Mouse (Mus musculus) brown adipose tissue, adult 24 weeks (tissue): Measurements from ENCODE around the gene Ccdc39. TPM values are rescaled to one million over a fixed set of nuclear protein-coding genes. Genes with fewer than 3 reads are reported as not detected.

Source experiments
- H3K27ac ChIP-seq: fragments of 200-500 bp; replicated peaks from 2 replicates; pipeline ENCODE4 v1.5.1; 2012; ENCODE audit warnings: low read depth, mild to moderate bottlenecking, low read length
- H3K4me1 ChIP-seq: fragments of 200-500 bp; 2 replicates; pipeline ENCODE4 v1.6.1; 2012; ENCODE audit warnings: low read length, mixed read lengths; ENCODE audit not compliant: control insufficient read depth, insufficient read depth, insufficient read length
- H3K4me3 ChIP-seq: fragments of 200-500 bp; 2 replicates; pipeline ENCODE4 v1.5.1; 2012; ENCODE audit warnings: low read depth, mild to moderate bottlenecking, low read length, moderate library complexity; ENCODE audit not compliant: insufficient read depth
- polyA plus RNA-seq: library from polyadenylated mRNA; stranded (reverse); fragments of >200 nt; gene quantifications from 2 replicates; pipeline ENCODE4 v1.2.4, GENCODE M21; 2012; ENCODE audit not compliant: missing spikeins, insufficient read depth, insufficient read length

The Ccdc39 gene
- not detected in 2 replicates for polyA plus RNA-seq

DNA sequence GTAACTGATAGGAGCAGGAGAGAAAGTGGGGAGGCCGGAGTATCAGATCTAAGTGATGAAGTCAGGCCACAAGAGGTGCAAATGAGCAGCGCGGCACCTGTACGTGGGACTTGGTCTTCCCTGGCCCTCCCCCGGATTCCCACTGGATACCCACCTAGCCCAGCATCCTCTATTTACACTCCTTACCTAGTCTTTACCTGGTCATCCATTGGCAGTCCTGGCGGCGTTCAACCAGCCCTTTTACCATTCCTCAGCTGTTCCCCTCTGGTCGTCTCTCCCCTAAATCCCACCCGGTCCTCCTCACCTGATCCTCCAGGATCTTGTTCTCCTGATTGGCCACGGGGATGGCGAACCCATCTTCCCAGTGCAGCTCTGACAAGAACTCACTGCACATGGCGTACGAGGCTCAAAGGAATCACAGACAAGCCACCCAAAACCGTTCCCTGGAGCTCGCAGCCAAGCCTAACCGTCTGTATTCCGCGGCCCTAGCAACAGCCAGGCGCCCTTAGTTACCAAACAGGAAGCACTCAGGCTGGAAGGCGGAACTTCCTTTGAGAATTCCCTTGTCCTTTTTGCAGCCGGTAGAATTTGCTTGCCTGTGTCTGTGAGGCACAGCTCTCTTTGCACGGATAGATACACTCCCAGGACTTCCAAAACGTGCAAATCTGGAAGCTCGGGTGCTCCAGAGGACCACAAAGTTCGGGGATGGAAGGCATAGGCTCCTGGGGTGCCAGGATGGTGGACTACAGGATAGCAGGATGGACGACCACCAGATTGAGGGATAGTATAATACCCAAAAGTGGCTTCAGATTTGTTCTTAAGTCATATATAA, at the start of gene Ccdc39:
Gene Ccdc39 (minus strand): TSS at position 510 of the 832 bp plus-strand sequence.
- Histone ChIP-seq H3K4me3 (peak within 1 kb of the TSS; percentile 61), H3K4me1 (peaks cover 5% of the 10 kb centered on the region; the same call in 1 of the 2 replicates), H3K27ac (no peak within 1 kb of the TSS)

DNA sequence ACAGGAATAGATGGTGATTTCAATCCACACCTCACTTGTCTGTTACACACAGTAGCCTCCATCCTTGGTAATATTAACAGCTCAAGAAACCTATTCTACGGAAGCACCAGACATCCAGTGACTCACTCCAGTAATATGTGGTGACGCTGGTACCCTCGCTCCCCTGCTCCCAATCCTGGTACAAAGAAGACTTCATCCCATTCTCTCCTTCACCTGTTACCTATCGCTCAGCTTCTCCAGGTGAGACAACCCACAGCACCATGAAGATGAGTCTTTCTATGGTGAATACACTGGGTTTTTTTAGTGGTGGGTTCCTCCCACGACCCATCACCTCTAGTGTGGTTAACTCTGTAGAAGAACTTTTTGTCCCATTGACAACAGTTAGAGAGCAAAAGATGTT, 49.3 kb upstream of the Ccdc39 start:
- no peak overlapping the region for H3K4me3 ChIP-seq
- H3K4me1 ChIP-seq: no peaks in the 10 kb centered on the region
- H3K27ac ChIP-seq: no peak overlapping the region

DNA sequence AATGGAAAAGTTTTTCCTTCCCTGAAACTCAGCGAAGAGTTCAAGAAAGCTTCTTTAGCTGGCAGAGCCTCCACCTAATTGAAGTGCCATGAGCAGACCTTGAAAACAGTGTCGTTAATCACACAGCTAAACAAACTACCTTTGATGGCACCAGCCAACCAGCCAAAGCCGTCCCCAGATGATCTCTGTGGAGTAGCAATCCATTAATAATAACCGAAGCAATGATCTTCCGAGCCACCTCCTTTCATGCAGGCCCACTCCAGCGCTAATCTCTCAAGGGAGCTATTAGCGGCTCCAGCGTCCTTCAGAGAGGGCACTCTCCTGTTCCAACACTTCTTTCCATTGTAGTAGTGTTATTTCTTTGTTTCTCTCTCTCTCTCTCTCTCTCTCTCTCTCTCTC, 43.3 kb upstream of the Ccdc39 start:
- no peak overlapping the region for H3K27ac ChIP-seq
- no peaks in the 10 kb centered on the region for H3K4me1 ChIP-seq
- no peak overlapping the region for H3K4me3 ChIP-seq

DNA sequence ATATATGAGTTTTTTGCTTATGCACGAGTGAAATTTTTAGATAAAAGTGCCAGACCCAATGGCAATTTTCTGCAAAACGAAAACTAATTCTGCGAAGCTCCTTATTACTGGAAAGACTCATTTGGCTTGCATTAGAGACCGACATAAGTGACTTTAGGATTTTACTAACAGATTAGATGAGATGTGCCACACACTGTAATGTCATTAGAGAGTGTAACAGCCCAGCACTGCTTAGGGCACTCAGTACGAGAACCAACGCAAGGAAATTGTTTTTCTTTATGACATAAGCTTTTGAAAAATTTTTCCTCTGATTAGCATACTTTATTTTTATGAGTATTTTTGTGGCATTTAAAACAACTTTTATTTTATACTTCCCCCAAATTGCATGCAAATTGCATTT, 39.0 kb upstream of the Ccdc39 start:
- no peak overlapping the region for H3K27ac ChIP-seq
- H3K4me1 ChIP-seq: no peaks in the 10 kb centered on the region
- H3K4me3 ChIP-seq: no peak overlapping the region

DNA sequence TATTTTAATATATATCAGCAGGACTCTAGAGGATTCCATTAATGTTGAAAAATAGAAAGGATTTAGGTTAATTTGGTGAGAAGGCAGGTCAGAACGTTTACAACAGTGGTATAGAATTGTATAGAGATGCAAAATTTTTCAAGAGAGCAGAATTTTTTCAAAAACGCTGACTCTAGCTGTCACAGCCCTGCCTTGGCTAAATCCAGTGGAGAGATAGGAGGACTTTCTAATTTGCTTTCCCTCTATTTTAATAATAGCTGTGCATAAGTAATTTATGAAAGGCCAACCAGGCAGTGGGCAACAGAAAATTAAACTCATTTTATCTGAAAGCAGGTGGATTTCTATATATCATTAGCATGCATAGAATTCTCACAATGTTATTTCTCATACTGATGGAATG, 38.6 kb upstream of the Ccdc39 start:
- H3K4me1 ChIP-seq: no peaks in the 10 kb centered on the region
- no peak overlapping the region for H3K27ac ChIP-seq
- H3K4me3 ChIP-seq: no peak overlapping the region

DNA sequence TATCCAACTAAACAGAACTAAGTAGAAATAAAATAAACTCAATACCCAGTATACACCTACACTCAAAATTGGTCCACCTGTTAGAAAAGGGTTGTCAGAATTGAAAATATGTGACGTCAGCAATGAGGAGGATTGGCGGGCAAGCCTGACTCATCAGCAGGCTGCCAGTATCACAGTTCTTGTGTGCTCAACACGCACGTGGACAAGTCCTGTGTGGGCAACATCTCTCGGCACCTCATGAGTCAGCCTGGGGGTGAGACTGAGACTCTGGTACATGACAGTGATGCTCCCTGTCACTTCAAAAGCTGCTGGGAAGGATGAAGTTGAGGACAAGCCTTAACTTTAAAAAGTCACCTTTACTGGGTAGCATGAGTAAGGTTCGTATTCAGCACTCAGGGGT, 34.6 kb upstream of the Ccdc39 start:
- H3K27ac ChIP-seq: no peak overlapping the region
- no peak overlapping the region for H3K4me3 ChIP-seq
- H3K4me1 ChIP-seq: no peaks in the 10 kb centered on the region

DNA sequence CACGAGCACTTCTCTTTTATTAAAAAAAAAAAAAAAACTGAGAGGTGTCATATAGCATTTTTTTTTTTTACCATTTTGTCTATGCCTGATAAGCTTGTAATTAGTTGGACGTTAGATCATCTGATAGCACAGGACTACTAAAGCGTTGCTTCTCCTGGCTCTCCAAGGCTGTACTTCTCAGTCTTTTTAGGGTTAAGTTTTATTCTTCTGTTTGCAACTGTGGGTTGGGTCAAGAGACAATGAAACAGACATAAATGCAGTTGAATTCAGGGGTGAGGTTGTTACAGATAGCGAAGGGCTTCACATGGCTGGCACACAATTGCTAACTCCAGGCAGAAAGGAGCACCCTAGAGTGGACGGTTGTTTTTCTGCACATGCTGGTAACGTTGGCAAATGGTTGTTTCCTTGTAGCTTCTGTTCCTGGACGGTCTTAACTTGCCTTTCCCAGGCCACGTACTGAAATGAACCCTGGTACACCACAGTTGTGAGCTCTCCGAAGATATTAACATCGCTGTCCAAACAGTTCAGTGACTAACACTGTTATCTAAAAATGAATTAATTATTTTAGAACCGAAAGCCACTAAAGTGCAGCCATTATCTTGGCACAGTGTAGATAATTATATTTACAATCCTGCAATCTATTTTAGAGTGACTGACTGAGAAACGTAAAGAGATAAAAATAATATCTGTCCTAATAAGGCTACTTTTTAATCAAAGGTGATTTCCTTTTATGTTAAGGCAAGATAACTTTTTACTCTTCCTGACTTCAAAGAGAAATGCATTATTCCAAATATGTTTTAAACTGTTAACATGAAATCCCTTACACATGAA, 30.6 kb upstream of the Ccdc39 start:
- Histone ChIP-seq H3K4me3 (no peak overlapping the region), H3K27ac (no peak overlapping the region), H3K4me1 (no peaks in the 10 kb centered on the region)

DNA sequence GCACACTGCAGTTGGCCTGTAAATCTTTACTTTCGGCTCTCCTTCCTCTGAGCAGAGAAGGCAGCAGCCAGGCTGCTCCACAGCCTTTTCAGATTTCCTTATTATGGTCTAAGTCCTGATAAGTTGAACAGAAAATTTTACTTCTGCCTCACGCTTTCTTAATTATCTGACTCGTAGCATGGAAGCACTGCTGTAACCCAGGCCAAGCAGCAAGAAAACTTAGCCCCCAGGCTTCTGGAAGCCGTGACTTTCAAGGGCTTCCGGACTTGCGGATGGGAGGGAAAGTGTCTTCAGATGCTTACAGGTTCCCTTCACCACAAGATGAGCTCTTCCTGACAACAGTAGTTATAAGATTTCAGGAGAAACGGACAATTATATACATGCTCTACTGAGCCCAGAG, 29.7 kb upstream of the Ccdc39 start:
- no peak overlapping the region for H3K4me3 ChIP-seq
- H3K27ac ChIP-seq: no peak overlapping the region
- no peaks in the 10 kb centered on the region for H3K4me1 ChIP-seq

DNA sequence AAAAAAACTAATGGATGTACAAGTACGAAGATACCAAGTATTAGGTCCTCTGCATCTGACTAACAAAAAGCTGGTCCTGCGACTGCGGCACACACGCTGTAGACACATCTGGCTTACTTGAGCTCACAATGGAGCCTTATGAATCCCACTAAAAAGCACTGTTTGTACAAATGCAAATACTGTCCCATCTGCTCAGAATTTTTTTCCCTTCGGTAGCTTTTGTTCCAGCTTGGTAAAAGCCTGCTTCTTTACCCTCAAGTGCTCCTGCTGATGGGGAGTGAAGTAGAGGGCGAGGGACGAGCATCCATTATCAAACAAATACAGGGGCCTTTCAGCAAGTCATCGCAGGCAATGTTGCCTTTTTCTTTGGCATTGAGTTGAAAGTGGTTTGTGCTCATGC, 29.3 kb upstream of the Ccdc39 start:
- Histone ChIP-seq H3K27ac (no peak overlapping the region), H3K4me3 (no peak overlapping the region), H3K4me1 (no peaks in the 10 kb centered on the region)

DNA sequence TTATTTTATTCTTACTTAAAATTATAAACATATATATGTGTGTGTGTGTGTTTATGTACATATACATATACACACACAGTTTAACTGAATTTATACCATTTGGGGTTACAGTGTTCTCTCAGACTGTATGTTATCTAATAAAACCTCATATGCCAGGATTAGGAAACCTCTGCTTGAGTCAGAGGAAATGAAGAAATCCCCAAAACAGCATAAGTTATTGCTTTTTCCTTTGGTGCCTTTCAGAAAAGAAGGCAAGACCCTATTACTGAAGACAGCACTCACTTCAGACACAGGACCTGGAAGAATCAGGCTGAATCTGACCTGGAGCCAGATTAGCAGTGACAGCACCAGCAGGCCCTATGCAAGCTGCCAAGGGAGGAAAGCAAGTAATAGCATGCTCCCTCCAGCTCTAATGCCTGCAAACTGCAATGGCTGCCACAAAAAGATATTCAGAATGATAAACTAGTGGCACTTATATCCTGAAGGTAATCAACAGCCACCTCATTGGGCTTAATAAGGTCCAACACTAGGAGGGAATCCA, 20.0 kb upstream of the Ccdc39 start:
- no peak overlapping the region for H3K27ac ChIP-seq
- no peak overlapping the region for H3K4me3 ChIP-seq
- H3K4me1 ChIP-seq: no peaks in the 10 kb centered on the region

DNA sequence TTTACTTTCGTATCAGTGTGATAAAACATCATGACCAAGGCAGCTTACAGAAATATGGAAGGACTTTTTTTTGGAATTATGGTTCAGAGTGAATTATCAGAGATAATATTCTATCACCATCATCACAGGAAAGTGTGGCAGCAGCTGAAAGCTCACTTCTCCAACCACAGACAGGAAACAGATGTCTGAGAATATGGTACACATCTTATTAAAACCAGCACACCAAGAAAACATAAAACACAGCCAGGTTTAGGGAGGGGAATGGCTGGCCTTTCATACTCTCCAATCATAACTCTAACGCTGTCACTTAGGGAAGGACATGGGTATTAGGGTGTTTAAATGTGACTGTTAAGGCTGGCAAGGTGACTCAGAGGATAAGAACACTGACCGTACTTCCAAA, 14.8 kb upstream of the Ccdc39 start:
- no peaks in the 10 kb centered on the region for H3K4me1 ChIP-seq
- H3K4me3 ChIP-seq: no peak overlapping the region
- H3K27ac ChIP-seq: no peak overlapping the region

DNA sequence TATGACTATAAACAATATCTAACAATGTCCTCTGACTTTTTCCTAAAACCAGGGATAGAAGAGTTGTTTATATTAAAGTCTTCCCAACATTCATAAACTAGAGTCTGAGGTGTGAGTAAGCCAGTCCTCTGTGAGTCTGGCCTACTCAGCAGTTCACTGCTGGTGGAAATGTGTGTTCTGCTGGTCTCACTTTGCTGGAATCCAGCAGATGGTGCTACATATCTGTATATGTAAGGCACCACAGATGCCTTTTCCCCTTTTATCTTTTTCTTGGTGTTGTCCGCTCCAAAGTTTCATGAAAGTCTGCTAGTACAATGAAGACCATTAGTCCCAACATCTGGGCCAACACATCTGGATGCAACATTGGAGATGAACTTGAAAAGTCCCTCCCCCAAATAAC, 9.0 kb upstream of the Ccdc39 start:
- H3K27ac ChIP-seq: no peak overlapping the region
- H3K4me3 ChIP-seq: no peak overlapping the region
- no peaks in the 10 kb centered on the region for H3K4me1 ChIP-seq

DNA sequence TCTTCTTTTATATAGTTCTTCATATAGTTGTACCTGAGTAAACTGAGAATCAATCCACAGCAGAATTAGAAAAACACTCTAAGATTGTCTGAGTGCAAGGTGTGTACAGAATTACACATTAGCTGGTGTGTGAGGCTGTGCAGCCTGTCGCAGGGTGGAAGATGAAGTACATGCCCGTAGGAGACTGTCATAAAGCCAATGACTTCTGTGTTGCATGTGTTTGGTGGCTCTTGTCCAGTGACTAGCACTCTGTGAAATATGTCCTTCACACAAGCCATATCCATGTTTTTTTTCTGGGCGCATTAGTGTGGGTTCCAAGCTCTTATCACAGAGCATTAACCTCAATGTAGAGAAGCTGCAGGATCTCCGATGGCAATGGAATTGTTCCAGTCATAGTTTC, 6.7 kb upstream of the Ccdc39 start:
- no peak overlapping the region for H3K4me3 ChIP-seq
- no peak overlapping the region for H3K27ac ChIP-seq
- H3K4me1 ChIP-seq: no peaks in the 10 kb centered on the region

DNA sequence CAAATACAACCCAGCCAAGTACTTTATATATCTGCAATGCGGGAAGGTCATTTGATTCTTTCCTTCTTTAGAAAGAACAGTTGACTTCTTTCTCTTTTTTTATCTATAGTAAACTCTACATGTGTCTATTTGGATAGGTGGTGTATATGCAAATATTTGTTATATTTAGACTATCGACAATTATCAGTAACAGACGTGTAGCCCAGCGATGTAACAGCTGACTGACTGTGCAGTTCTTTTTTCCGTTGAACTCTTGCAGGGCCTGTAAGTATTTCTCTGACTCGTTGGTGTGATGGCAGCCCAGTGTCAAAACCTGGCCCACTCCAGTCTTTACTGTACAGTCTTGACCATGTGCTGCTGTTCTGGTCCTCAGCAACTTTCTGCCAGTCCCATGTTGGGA, 2.5 kb upstream of the Ccdc39 start:
- Histone ChIP-seq H3K4me1 (peaks cover 5% of the 10 kb centered on the region; the same call in 1 of the 2 replicates), H3K27ac (no peak overlapping the region), H3K4me3 (no peak overlapping the region)

DNA sequence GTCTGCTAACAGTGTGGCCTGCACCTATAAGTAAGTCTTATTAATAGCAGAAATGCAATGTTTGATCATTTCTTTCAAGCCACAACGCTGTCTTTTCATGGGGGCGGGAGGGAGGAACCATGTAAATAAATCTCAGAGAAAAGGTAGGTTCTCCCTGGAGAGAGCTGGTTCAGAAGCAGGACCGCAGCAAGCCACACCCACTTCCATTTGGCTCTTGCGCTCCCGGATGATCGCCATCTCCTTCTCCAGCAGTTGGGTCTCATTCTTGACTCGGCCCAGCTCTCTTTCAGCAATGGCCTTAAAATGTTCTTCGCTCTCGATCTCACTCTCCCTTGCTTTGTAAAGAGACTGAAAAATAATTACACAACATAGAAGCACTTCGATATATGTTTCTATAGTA, 5.2 kb downstream of the Ccdc39 start:
- H3K4me1 ChIP-seq: peaks cover 3% of the 10 kb centered on the region; the same call in 1 of the 2 replicates
- H3K27ac ChIP-seq: no peak overlapping the region
- peak overlapping the region; percentile 23 for H3K4me3 ChIP-seq
